Mouse (Mus musculus) lung, embryonic 14.5 days (tissue): ENCODE data around the gene Gm49354. TPM values are rescaled to one million over a fixed set of nuclear protein-coding genes. Genes with fewer than 3 reads are reported as not detected.

Source experiments
- ATAC-seq: fragments of 200-750 bp; cut with Nextera tagmentation; 2 replicates; pipeline ENCODE4 v1.8.0; 2017; ENCODE audit warnings: mild to moderate bottlenecking, moderate TSS enrichment, moderate library complexity; ENCODE audit not compliant: insufficient read depth
- DNase-seq: peaks from one replicate; pipeline ENCODE4 v3.0.0-alpha.2; 2015
- H3K27ac ChIP-seq: fragments of 300-500 bp; sonication (generic); 2 replicates; pipeline ENCODE4 v1.5.1; 2014; ENCODE audit warnings: low read depth, mild to moderate bottlenecking, moderate library complexity
- H3K27me3 ChIP-seq: fragments of 300-500 bp; sonication (generic); 2 replicates; pipeline ENCODE4 v1.6.1; 2014; ENCODE audit warnings: low read length, control low read depth; ENCODE audit not compliant: insufficient read depth
- H3K36me3 ChIP-seq: fragments of 300-500 bp; sonication (generic); 2 replicates; pipeline ENCODE4 v1.6.1; 2014; ENCODE audit warnings: control low read depth; ENCODE audit not compliant: insufficient read depth
- H3K4me1 ChIP-seq: fragments of 300-500 bp; sonication (generic); 2 replicates; pipeline ENCODE4 v1.6.1; 2014; ENCODE audit warnings: antibody characterized with exemption, control low read depth; ENCODE audit not compliant: insufficient read depth
- H3K4me2 ChIP-seq: fragments of 300-500 bp; sonication (generic); 2 replicates; pipeline ENCODE4 v1.6.1; 2014; ENCODE audit warnings: mild to moderate bottlenecking
- H3K4me3 ChIP-seq: fragments of 300-500 bp; sonication (generic); 2 replicates; pipeline ENCODE4 v1.5.1; 2014; ENCODE audit warnings: low read depth, low read length
- H3K9ac ChIP-seq: fragments of 300-500 bp; sonication (generic); 2 replicates; pipeline ENCODE4 v1.6.1; 2014
- H3K9me3 ChIP-seq: fragments of 300-500 bp; sonication (generic); 2 replicates; pipeline ENCODE4 v1.6.1; 2016; ENCODE audit warnings: low read depth, low read length, control low read depth
- CTCF ChIP-seq: IDR thresholded peaks from 2 replicates; pipeline ENCODE4 v1.5.1; 2016; ENCODE audit warnings: antibody characterized with exemption, low read depth
- WGBS: fragments of 180-500 bp; shearing (Covaris S2); extraction: QIAGEN DNeasy Blood & Tissue Kit; methylation state at CpG from one replicate; pipeline ENCODE4 v1.1.7; 2014; 5-methylcytosine and 5-hydroxymethylcytosine counted together
- polyA plus RNA-seq: library from polyadenylated mRNA; unstranded; fragments of >200 nt; fragmentation: Nextera tagmentation; extraction: Ambion mirVana; gene quantifications from 2 replicates; pipeline ENCODE4 v1.2.1, GENCODE M21; 2014

Gm49354 gene
- polyA plus RNA-seq, 1 experiment from 2014 or later: not detected

DNA sequence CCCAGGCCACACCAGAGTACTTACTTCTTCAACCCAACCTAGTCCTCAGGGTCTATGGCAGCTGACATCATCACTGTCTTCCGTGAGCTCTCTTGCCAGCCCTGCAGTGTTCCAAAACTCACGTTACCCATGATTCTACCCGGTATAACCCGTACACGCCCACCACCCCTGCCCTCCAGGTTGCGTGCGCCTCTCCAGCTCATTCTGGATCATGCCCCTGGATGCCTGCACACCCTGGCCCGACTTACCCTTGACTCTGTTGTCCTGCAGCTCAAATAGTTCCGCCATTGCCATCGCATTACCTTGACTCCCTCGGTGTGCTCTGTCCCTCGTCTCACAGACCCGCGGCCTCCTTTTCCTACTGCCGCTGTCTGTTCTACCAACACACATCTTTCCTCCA is 71.8 kb downstream of the Gm49354 start, which contains the start of gene Spata31d1a:
Gene Spata31d1a (minus strand): TSS at position 101 of the 400 bp plus-strand sequence.
- TF ChIP-seq CTCF: no peak
- no peak for ATAC-seq
- H3K27ac ChIP-seq: no peak within 1 kb of the TSS

More for the DNA sequence above, 71.8 kb downstream of the Gm49354 start, which contains the start of gene Spata31d1a:
- Histone ChIP-seq H3K4me1 (no peaks in the 10 kb centered on the region), H3K27me3 (no peaks in the 10 kb centered on the region), H3K4me2 (no peak within 1 kb of the TSS), H3K9ac (no peak within 1 kb of the TSS), H3K4me3 (no peak within 1 kb of the TSS), H3K36me3 (no peaks in the 10 kb centered on the region), H3K9me3 (no peaks in the 10 kb centered on the region)
- no peak for DNase-seq
- WGBS: 88% methylated on average over 15 of the region's 15 CpGs

Other genes starting within 250 kb of the Gm49354 start
- gene Agtpbp1, start 197.0 kb downstream of the Gm49354 start, polyA plus RNA-seq: 18.2 and 22.7 TPM in 2 replicates
- 82.4 and 83.5 TPM in 2 replicates for gene Naa35, start 197.0 kb downstream of the Gm49354 start, polyA plus RNA-seq
- gene Golm1, start 106.4 kb downstream of the Gm49354 start, polyA plus RNA-seq: 39.2 and 44.1 TPM in 2 replicates
- not detected in 2 replicates for gene 4921517D22Rik, start 88.1 kb downstream of the Gm49354 start, polyA plus RNA-seq
- not detected in 2 replicates for gene Spata31d1a, start 71.9 kb downstream of the Gm49354 start, polyA plus RNA-seq
- gene Spata31d1b, start 70.0 kb downstream of the Gm49354 start, polyA plus RNA-seq: not detected in 2 replicates
- gene Spata31d1d, start 50.5 kb downstream of the Gm49354 start, polyA plus RNA-seq: not detected in 2 replicates
- gene 1700014D04Rik, start 35.5 kb downstream of the Gm49354 start, polyA plus RNA-seq: 0.24 TPM in 1 of 2 replicates, not detected in the other
- 105 and 121 TPM in 2 replicates for gene Isca1, start 12.4 kb downstream of the Gm49354 start, polyA plus RNA-seq
- 44.3 and 44.6 TPM in 2 replicates for gene Tut7, start 40.9 kb upstream of the Gm49354 start, polyA plus RNA-seq